Mouse (Mus musculus) liver, postnatal 0 days (tissue): Measurements from ENCODE around the gene Rgcc.

Experiments
- CTCF ChIP-seq: sonication (generic); IDR thresholded peaks from 2 replicates; pipeline ENCODE4 v1.5.1; 2016; ENCODE audit warnings: antibody characterized with exemption, low read depth
- EP300 ChIP-seq: IDR thresholded peaks from 2 replicates; pipeline ENCODE4 v1.6.1; 2016; ENCODE audit warnings: antibody characterized with exemption, low read depth, mild to moderate bottlenecking

- TF ChIP-seq CTCF (no peak), EP300 (no peak)
These were observed 22.5 kb downstream of the Rgcc start for GRCm38 (mm10) chr14:79278927-79279326.
